Mouse (Mus musculus) testis, postnatal 14 days (tissue): ENCODE data around the gene Mrvi1.

ENCODE experiments used
- DNase-seq: peaks from one replicate; pipeline ENCODE4 v3.0.0; 2021; ENCODE audit warnings: low spot score

Gene Mrvi1

GRCm38 (mm10) chr7:110982053-110982705 lies at the start of gene Mrvi1:
Gene Mrvi1 (minus strand): TSS chr7:110982461.
- DNase-seq, result peak; percentile 59

- no peak for DNase-seq
These were observed 46.8 kb upstream of the Mrvi1 start for GRCm38 (mm10) chr7:111029046-111029553.

- peak; percentile 91 for DNase-seq
These were observed 46.2 kb upstream of the Mrvi1 start, which contains the start of gene Ctr9 for GRCm38 (mm10) chr7:111028281-111029045. Gene Ctr9 (plus strand): TSS chr7:111028951.

GRCm38 (mm10) chr7:111024912-111025311 lies 42.7 kb upstream of the Mrvi1 start:
- no peak for DNase-seq

GRCm38 (mm10) chr7:111024068-111024594 lies 41.9 kb upstream of the Mrvi1 start:
- peak; percentile 35 for DNase-seq

GRCm38 (mm10) chr7:111020814-111021213 lies 38.6 kb upstream of the Mrvi1 start:
- DNase-seq, result no peak

GRCm38 (mm10) chr7:111016921-111017320 lies 34.7 kb upstream of the Mrvi1 start:
- no peak for DNase-seq

- DNase-seq, result no peak
These were observed 33.5 kb upstream of the Mrvi1 start for GRCm38 (mm10) chr7:111015731-111016130.

GRCm38 (mm10) chr7:111014893-111015292 lies 32.6 kb upstream of the Mrvi1 start:
- DNase-seq, result peak; percentile 76

GRCm38 (mm10) chr7:111014039-111014605 lies 31.9 kb upstream of the Mrvi1 start:
- DNase-seq, result no peak

- DNase-seq, result no peak
These were observed 22.0 kb upstream of the Mrvi1 start for GRCm38 (mm10) chr7:111004136-111004840.

GRCm38 (mm10) chr7:110998887-110999827 lies 16.9 kb upstream of the Mrvi1 start:
- no peak for DNase-seq

GRCm38 (mm10) chr7:110991221-110991494 lies 8.9 kb upstream of the Mrvi1 start:
- no peak for DNase-seq

- DNase-seq, result no peak
These were observed 8.3 kb upstream of the Mrvi1 start for GRCm38 (mm10) chr7:110990356-110991220.

- DNase-seq, result no peak
These were observed 7.1 kb upstream of the Mrvi1 start for GRCm38 (mm10) chr7:110989286-110989879.

- no peak for DNase-seq
These were observed 5.8 kb upstream of the Mrvi1 start for GRCm38 (mm10) chr7:110988081-110988480.

- DNase-seq, result no peak
These were observed 3.5 kb upstream of the Mrvi1 start for GRCm38 (mm10) chr7:110985581-110986265.

GRCm38 (mm10) chr7:110983621-110984020 lies 1.4 kb upstream of the Mrvi1 start:
- DNase-seq, result no peak

GRCm38 (mm10) chr7:110982764-110983163 lies 503 bp upstream of the Mrvi1 start:
- no peak for DNase-seq
